Mouse (Mus musculus): Measurements from ENCODE around the gene Slc45a1. TPM values are rescaled to one million over a fixed set of nuclear protein-coding genes. Genes with fewer than 3 reads are reported as not detected.

The Slc45a1 gene
- total RNA-seq, 2 experiments from 2014 or later = not detected

- ATAC-seq (replicated peaks; ENCODE audit: poor library complexity) = peak; percentile 88
These were observed 68.8 kb downstream of the Slc45a1 start for GRCm38 (mm10) chr4:150582966-150583776.

GRCm38 (mm10) chr4:150581931-150582723, 69.8 kb downstream of the Slc45a1 start:
- no peak for ATAC-seq (replicated peaks; ENCODE audit: poor library complexity)

Other genes starting within 250 kb of the Slc45a1 start
- gene Errfi1, start 201.7 kb upstream of the Slc45a1 start, total RNA-seq (2015) = 0.84 and 1.2 TPM in 2 replicates
- 0.54 and 0.61 TPM in 2 replicates for gene Errfi1, start 201.7 kb upstream of the Slc45a1 start, total RNA-seq (2017)